Mouse (Mus musculus) myocyte (in vitro differentiated cells): ENCODE measurements around the gene Hectd4. TPM values are rescaled to one million over a fixed set of nuclear protein-coding genes. Genes with fewer than 3 reads are reported as not detected.
A peak's percentile ranks its signal among the peaks of the same experiment; 100 is the strongest.

ENCODE experiments used
- H3K27me3 ChIP-seq: one replicate; pipeline ENCODE4 v1.6.1; 2011; ENCODE audit not compliant: control insufficient read depth, insufficient read depth, insufficient read length
- H3K36me3 ChIP-seq: one replicate; pipeline ENCODE4 v1.6.1; 2011; ENCODE audit not compliant: control insufficient read depth, insufficient read depth
- H3K4me2 ChIP-seq: one replicate; pipeline ENCODE4 v1.6.1; 2011; ENCODE audit warnings: low read depth, control low read depth
- H3K4me3 ChIP-seq: one replicate; pipeline ENCODE4 v1.5.1; 2011; ENCODE audit warnings: mild to moderate bottlenecking, control low read depth, moderate library complexity
- H3K79me2 ChIP-seq: one replicate; pipeline ENCODE4 v1.6.1; 2011; ENCODE audit not compliant: control insufficient read depth, insufficient read depth
- H3ac ChIP-seq: one replicate; pipeline ENCODE4 v1.6.1; 2011; ENCODE audit not compliant: control insufficient read depth, insufficient read length
- CEBPB ChIP-seq: IDR thresholded peaks from 2 replicates; pipeline ENCODE4 v1.6.1; 2011; ENCODE audit warnings: mild to moderate bottlenecking, moderate library complexity; ENCODE audit not compliant: poor library complexity, insufficient read depth, severe bottlenecking
- E2F4 ChIP-seq: IDR thresholded peaks from one replicate; pipeline ENCODE4 v1.6.1; 2011; ENCODE audit warnings: mild to moderate bottlenecking, control low read depth, moderate library complexity; ENCODE audit not compliant: insufficient read depth
- MAX ChIP-seq: IDR thresholded peaks from one replicate; pipeline ENCODE4 v1.6.1; 2011; ENCODE audit warnings: low read depth, mild to moderate bottlenecking, control low read depth
- MYOD1 ChIP-seq, 3 experiments: IDR thresholded peaks; one replicate each; pipeline ENCODE4 v1.6.1; 2011; ENCODE audit warnings: control low read depth in 2 of 3, low read depth in 2 of 3, mild to moderate bottlenecking in 2 of 3, moderate library complexity in 1 of 3; ENCODE audit not compliant: insufficient read length in 2 of 3, control insufficient read depth in 1 of 3
- MYOG ChIP-seq, 3 experiments: IDR thresholded peaks; one replicate each; pipeline ENCODE4 v1.6.1; 2011; ENCODE audit warnings: control low read depth in 2 of 3, low read depth in 2 of 3, mild to moderate bottlenecking in 2 of 3; ENCODE audit not compliant: insufficient read length in 2 of 3, control insufficient read depth in 1 of 3, insufficient read depth in 1 of 3
- POLR2A ChIP-seq: IDR thresholded peaks from one replicate; pipeline ENCODE4 v1.6.1; 2011; ENCODE audit warnings: low read depth, mild to moderate bottlenecking, control low read depth, moderate library complexity; ENCODE audit not compliant: insufficient read length
- POLR2AphosphoS2 ChIP-seq: IDR thresholded peaks from one replicate; pipeline ENCODE4 v1.6.1; 2011; ENCODE audit warnings: low read depth, control low read depth; ENCODE audit not compliant: insufficient read length
- REST ChIP-seq: IDR thresholded peaks from one replicate; pipeline ENCODE4 v1.6.1; 2011; ENCODE audit warnings: mild to moderate bottlenecking, control low read depth, moderate library complexity; ENCODE audit not compliant: insufficient read depth, insufficient read length
- SRF ChIP-seq: IDR thresholded peaks from one replicate; pipeline ENCODE4 v1.6.1; 2011; ENCODE audit warnings: low read depth; ENCODE audit not compliant: control insufficient read depth, insufficient read length
- TCF12 ChIP-seq: IDR thresholded peaks from one replicate; pipeline ENCODE4 v1.6.1; 2011; ENCODE audit warnings: mild to moderate bottlenecking, control low read depth; ENCODE audit not compliant: poor library complexity, insufficient read depth, severe bottlenecking
- TCF3 ChIP-seq: IDR thresholded peaks from one replicate; pipeline ENCODE4 v1.6.1; 2011; ENCODE audit warnings: low read depth, control low read depth; ENCODE audit not compliant: insufficient read length
- USF1 ChIP-seq: IDR thresholded peaks from one replicate; pipeline ENCODE4 v1.6.1; 2011; ENCODE audit warnings: low read depth, mild to moderate bottlenecking, control low read depth, moderate library complexity
- polyA plus RNA-seq: library from polyadenylated mRNA; unstranded; fragments of >200 nt; fragmentation: generic; extraction: Trizol; gene quantifications from one replicate; pipeline ENCODE4 v1.2.1, GENCODE M21; 2012; ENCODE audit warnings: missing spikeins

Hectd4 gene
- polyA plus RNA-seq, 1 experiment = 6.6 TPM

DNA sequence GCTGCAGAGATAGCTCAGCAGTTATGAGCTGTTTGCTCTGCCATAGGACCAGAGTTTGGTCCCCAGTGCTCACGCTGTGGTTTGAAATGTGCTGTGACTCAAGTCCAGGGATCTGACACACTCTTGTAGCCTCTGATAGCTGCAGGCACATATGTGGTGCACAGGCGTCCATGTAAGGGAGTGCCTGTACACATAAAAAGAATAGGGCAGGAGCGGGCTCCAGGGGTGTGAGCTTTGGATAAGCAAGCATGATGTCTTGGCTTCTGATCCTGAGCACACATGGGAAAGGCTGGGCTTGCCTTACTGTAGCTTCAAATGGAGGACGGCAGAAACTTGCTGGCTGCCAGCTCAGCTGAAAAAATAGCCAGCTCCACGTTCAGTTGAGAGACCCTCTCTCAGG, 175.6 kb downstream of the Hectd4 start:
- peaks cover 26% of the 10 kb centered on the region for H3K79me2 ChIP-seq
- H3K4me2 ChIP-seq = no peak overlapping the region
- H3K27me3 ChIP-seq = no peaks in the 10 kb centered on the region
- H3K4me3 ChIP-seq = no peak overlapping the region
- peaks cover 3% of the 10 kb centered on the region for H3K36me3 ChIP-seq
- TF ChIP-seq E2F4 = no peak
- TF ChIP-seq USF1 = no peak
- TF ChIP-seq CEBPB = no peak
- no peak for TF ChIP-seq MYOD1 (IDR thresholded peaks at IDR 0.05; ENCODE audit: control insufficient read depth in 1 of 3, insufficient read length in 2 of 3, low read depth in 2 of 3)
- TF ChIP-seq MYOG (IDR thresholded peaks at IDR 0.05; ENCODE audit: control insufficient read depth in 1 of 3, insufficient read depth in 1 of 3, insufficient read length in 2 of 3, low read depth in 2 of 3) = no peak
- no peak for TF ChIP-seq MAX
- no peak for TF ChIP-seq SRF
- no peak overlapping the region for H3ac ChIP-seq

DNA sequence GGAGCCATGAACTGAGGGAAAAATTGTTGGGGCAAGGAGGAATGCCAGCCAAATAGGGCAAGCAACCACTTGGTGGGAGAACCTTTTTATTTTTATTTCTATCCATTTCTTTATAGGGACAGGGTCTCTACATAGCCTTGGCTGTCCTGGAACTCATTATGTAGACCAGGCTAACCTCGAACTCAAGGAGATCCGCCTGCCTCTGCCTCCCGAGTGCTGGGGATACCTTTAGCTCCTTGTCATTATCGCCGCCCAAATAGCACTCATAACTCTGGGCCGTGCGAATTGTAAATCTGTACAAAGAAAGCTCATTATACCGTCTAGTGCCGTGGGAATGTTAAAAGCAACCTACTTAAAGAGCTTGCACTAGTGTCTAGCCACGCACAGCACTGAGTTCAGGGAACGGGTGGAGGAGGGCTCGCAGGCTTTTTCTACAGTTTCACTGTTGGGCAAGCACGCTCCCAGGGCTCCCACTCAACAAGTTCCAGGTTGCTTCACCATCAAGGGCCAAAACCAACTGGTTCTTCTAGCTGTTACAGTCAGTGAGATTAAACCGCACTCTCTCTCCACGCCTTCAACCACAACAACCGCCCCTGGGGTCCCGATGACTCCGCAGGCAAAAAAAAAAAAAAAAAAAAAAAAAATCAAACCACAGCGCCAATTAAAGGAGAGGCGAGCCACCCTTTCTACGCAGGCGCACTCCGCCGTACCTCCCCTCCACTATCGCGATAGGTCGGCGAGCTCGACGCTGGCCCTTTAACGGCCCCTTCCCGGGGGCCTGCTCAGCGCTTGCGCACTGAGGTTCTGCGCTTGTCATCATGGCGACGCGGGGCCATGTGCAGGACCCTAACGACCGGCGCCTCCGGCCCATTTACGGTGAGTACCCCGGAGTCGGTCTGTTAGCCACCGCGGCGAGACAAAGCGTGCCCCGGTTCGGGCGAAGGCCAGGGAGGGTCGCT, 177.4 kb downstream of the Hectd4 start, which contains the start of gene Naa25:
Gene Naa25, plus strand, starts transcription at position 750 of the 959 bp plus-strand sequence.
- Histone ChIP-seq H3K27me3 (no peaks in the 10 kb centered on the region), H3ac (peak within 1 kb of the TSS; percentile 89), H3K4me2 (peak within 1 kb of the TSS; percentile 92), H3K4me3 (peak within 1 kb of the TSS; percentile 93), H3K79me2 (peaks cover 44% of the 10 kb centered on the region), H3K36me3 (peaks cover 11% of the 10 kb centered on the region)
- TF ChIP-seq USF1 (no peak), E2F4 (no peak), MYOG (IDR thresholded peaks at IDR 0.05; ENCODE audit: control insufficient read depth in 1 of 3, insufficient read depth in 1 of 3, insufficient read length in 2 of 3, low read depth in 2 of 3) (no peak), TCF3 (no peak), POLR2A (peak; percentile 69), MYOD1 (IDR thresholded peaks at IDR 0.05; ENCODE audit: control insufficient read depth in 1 of 3, insufficient read length in 2 of 3, low read depth in 2 of 3) (no peak), MAX (no peak), TCF12 (no peak), POLR2AphosphoS2 (peak; percentile 39), SRF (no peak)

DNA sequence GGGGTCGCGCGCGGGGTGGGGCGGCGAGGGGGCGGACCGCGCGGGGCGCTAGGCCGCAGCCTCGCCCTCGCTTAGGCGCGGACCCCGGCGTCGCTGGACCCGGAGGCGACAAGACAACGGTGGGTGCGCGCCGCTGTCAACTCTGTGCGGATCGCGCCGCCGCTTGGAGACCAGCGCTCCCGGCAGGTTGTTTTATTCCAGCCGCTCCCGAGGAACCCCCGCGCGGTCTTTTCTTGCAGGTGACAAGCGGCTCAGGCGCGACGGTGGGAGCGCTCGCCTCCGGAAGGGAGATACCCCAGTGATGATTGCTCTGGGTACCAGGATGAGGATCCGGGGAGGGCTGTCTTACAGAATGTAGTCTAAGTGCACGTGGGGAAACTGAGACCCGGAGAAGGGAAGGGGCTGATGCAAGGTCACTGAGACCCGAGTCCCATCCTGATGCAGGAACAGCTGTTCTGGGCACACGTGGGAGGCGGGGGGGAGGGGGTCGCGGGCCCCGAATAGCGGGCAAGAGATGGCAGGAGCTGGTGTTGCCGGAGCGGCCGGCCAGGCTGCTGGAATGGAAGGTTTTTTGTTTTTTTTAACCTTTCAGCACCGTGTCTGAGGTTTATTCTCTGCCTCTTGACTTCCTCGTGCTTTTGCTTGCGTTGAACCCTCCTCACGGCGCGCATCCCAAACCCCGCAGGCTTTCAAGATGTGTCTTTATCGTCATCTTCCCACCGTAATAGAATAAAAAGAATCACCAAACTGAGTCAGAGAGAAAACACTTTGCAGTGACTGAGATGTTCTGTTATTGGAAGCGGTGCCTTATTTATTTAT, 178.3 kb downstream of the Hectd4 start:
- peaks cover 14% of the 10 kb centered on the region for H3K36me3 ChIP-seq
- peak in 2 of 3 experiments; percentile 73 to 78 for TF ChIP-seq MYOG (IDR thresholded peaks at IDR 0.05; ENCODE audit: control insufficient read depth in 1 of 3, insufficient read depth in 1 of 3, insufficient read length in 2 of 3, low read depth in 2 of 3)
- TF ChIP-seq POLR2A = no peak
- peak in 2 of 3 experiments; percentile 69 to 84 for TF ChIP-seq MYOD1 (IDR thresholded peaks at IDR 0.05; ENCODE audit: control insufficient read depth in 1 of 3, insufficient read length in 2 of 3, low read depth in 2 of 3)
- TF ChIP-seq MAX = no peak
- H3ac ChIP-seq = peak overlapping the region; percentile 89

DNA sequence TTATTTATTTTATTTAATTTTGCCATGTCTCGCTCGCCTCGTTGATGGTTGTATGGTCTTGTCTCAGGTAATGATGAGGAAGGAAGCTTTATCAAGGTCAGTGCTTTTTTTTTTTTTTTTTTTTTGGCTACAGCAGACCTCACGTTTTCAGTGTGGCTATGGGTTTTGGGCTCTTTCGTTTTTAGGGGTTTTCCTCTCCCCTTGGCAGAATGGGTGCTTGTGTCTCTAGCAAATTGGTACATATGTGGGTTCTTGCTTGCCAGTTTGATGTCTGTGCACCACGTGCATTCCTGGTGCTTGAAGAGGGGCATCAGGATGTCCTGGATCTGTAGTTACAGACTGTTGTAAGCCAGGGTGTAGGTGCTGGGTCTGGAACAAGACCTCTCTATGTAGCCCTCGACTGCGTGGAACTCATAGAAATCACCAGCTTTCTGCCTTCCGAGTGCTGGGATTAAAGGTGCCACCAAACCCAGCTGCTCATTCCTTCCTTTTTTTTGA, 179.0 kb downstream of the Hectd4 start:
- Histone ChIP-seq H3K4me2 (peak overlapping the region; percentile 88), H3ac (peak overlapping the region; percentile 89), H3K4me3 (peak overlapping the region; percentile 93), H3K36me3 (peaks cover 14% of the 10 kb centered on the region), H3K79me2 (peaks cover 60% of the 10 kb centered on the region), H3K27me3 (no peaks in the 10 kb centered on the region)
- TF ChIP-seq TCF12 (no peak), E2F4 (no peak), POLR2AphosphoS2 (no peak), USF1 (no peak), MAX (no peak), CEBPB (no peak), MYOG (IDR thresholded peaks at IDR 0.05; ENCODE audit: control insufficient read depth in 1 of 3, insufficient read depth in 1 of 3, insufficient read length in 2 of 3, low read depth in 2 of 3) (no peak), POLR2A (no peak), REST (no peak), SRF (no peak), MYOD1 (IDR thresholded peaks at IDR 0.05; ENCODE audit: control insufficient read depth in 1 of 3, insufficient read length in 2 of 3, low read depth in 2 of 3) (no peak), TCF3 (no peak)

More for the DNA sequence above, 178.3 kb downstream of the Hectd4 start:
- Histone ChIP-seq H3K27me3 (no peaks in the 10 kb centered on the region), H3K4me3 (peak overlapping the region; percentile 93), H3K4me2 (peak overlapping the region; percentile 88), H3K79me2 (peaks cover 53% of the 10 kb centered on the region)
